ENCODE assay signal across 19 mouse cellular contexts in genomic region chr13:59022251-59023042, GRCm38 (mm10).
DNase-seq lines count a peak whose midpoint lies in the region; ATAC-seq and TF ChIP-seq lines count a peak whose summit lies in the region.
"Had no signal": no experiment of that assay in that cellular context is flagged by ENCODE, and none has a peak within 500 bp of the region (broad histone marks: within the 10 kb centered on the region; RNA-seq: fewer than 3 reads in every experiment).

No protein-coding gene starts in this region.

- H3K4me1 ChIP-seq in forebrain, postnatal 0 days (ENCODE audit: insufficient read depth), result no peaks in the 10 kb centered on the region
- no peaks in the 10 kb centered on the region for H3K4me1 ChIP-seq in forebrain, embryonic 13.5 days
- H3K4me1 ChIP-seq: heart, embryonic 13.5 days; limb, embryonic 15.5 days had no signal

- H3K27me3 ChIP-seq in forebrain, postnatal 0 days (ENCODE audit: insufficient read depth, low read length), result no peaks in the 10 kb centered on the region
- no peaks in the 10 kb centered on the region for H3K27me3 ChIP-seq in forebrain, embryonic 13.5 days
- H3K27me3 ChIP-seq: CH12.LX; heart, embryonic 13.5 days; limb, embryonic 15.5 days had no signal

- DNase-seq in forebrain, postnatal 0 days, result peak; percentile 24
- peak; percentile 33 to 39 for DNase-seq in layer of hippocampus, postnatal 10 days (ENCODE audit: low spot score in 2 of 2)
- no peak for DNase-seq in layer of hippocampus, adult 18-20 months (ENCODE audit: low spot score in 2 of 2)
- DNase-seq in brain, adult 2 months (ENCODE audit: low read depth, low spot score), result peak; percentile 48
- DNase-seq in cerebellum, adult 8-10 months, result peak; percentile 27
- no peak for DNase-seq in MN1 (ENCODE audit: low spot score)
- DNase-seq in adrenal gland, postnatal 14 days, result no peak
- DNase-seq: adrenal gland, adult 8-10 months; gastrocnemius, postnatal 36 days; kidney, adult 9 months; kidney, postnatal 36 days; lung, postnatal 10 days; retina, postnatal 1 day; thymus, adult 18-20 months had no signal

- no peaks in the 10 kb centered on the region for H3K36me3 ChIP-seq in forebrain, postnatal 0 days (ENCODE audit: insufficient read depth)
- H3K36me3 ChIP-seq in forebrain, embryonic 13.5 days (ENCODE audit: poor library complexity, severe bottlenecking), result peaks cover 9% of the 10 kb centered on the region; the same call in 1 of the 2 replicates
- H3K36me3 ChIP-seq: heart, embryonic 13.5 days; limb, embryonic 15.5 days had no signal

- ATAC-seq in forebrain, postnatal 0 days, result peak; percentile 76
- no peak for ATAC-seq in forebrain, embryonic 13.5 days

- no peak overlapping the region for H3K4me3 ChIP-seq in forebrain, postnatal 0 days (ENCODE audit: low read depth, low read length)
- no peak overlapping the region for H3K4me3 ChIP-seq in forebrain, embryonic 13.5 days
- H3K4me3 ChIP-seq: heart, embryonic 13.5 days; limb, embryonic 15.5 days; myocyte had no signal

- H3K9ac ChIP-seq in forebrain, postnatal 0 days, result no peak overlapping the region
- no peak overlapping the region for H3K9ac ChIP-seq in forebrain, embryonic 13.5 days
- H3K9ac ChIP-seq: heart, embryonic 13.5 days; limb, embryonic 15.5 days had no signal

- no peak for TF ChIP-seq CTCF in forebrain, postnatal 0 days (IDR thresholded peaks at IDR 0.05; ENCODE audit: low read depth)

- H3K9me3 ChIP-seq in forebrain, postnatal 0 days (ENCODE audit: low read length), result no peaks in the 10 kb centered on the region
- peaks cover 8% of the 10 kb centered on the region for H3K9me3 ChIP-seq in forebrain, embryonic 13.5 days (replicated peaks)
- H3K9me3 ChIP-seq: limb, embryonic 15.5 days had no signal

- 64% methylated on average over 22 of the region's 22 CpGs for WGBS in forebrain, postnatal 0 days
- WGBS in forebrain, embryonic 13.5 days, result 84% methylated on average over 22 of the region's 22 CpGs

- no peak overlapping the region for H3K4me2 ChIP-seq in forebrain, postnatal 0 days (ENCODE audit: low read depth)
- H3K4me2 ChIP-seq in forebrain, embryonic 13.5 days, result no peak overlapping the region
- H3K4me2 ChIP-seq: heart, embryonic 13.5 days; limb, embryonic 15.5 days had no signal

- peak overlapping the region; percentile 21; the same call in 1 of the 2 replicates for H3K27ac ChIP-seq in forebrain, postnatal 0 days (ENCODE audit: low read depth, low read length)
- no peak overlapping the region for H3K27ac ChIP-seq in forebrain, embryonic 13.5 days
- H3K27ac ChIP-seq: heart, embryonic 13.5 days; limb, embryonic 15.5 days had no signal

Comparison
In these comparisons a context has a peak if more than half of its experiments do, and no peak if none do; other contexts are left out.
1. DNase-seq: peak in forebrain, postnatal 0 days (single experiment), layer of hippocampus, postnatal 10 days (2 of 2), brain, adult 2 months (single experiment) and cerebellum, adult 8-10 months (single experiment); none in layer of hippocampus, adult 18-20 months (0 of 2), MN1 (single experiment) and adrenal gland, postnatal 14 days (single experiment).